Mouse (Mus musculus) erythroblast, embryonic 14.5 days (primary cell): Measurements from ENCODE around the gene Plekhg3.

ENCODE experiments used
- GATA1 ChIP-seq: IDR thresholded peaks from 2 replicates; pipeline ENCODE4 v1.6.1; 2012; ENCODE audit warnings: low read length, inconsistent platforms, mixed read lengths
- TAL1 ChIP-seq: IDR thresholded peaks from 3 replicates; pipeline ENCODE4 v1.6.1; 2012; ENCODE audit warnings: low read length, inconsistent platforms, mixed read lengths

DNA sequence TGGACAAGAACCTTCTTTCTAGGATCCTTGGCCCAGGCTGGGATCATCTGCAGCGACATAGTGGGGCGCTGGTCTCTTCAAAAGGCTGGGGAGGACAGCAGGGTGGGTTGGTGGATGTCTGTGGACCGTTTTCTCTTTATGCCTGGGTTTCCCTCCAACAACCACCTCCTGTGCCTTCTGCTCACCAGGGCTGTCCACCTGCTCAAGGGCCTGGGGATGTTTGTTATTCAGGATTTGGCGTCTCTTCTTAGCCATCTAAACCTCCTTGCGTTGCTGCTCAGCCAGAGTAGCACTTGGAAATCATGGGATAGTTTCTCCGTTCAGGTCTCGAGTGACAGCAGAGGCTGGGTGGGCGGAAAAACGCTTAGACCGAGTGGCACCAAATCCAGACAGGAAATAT lies 35.6 kb downstream of the Plekhg3 start:
- TF ChIP-seq GATA1 (no peak), TAL1 (no peak)
